Mouse (Mus musculus) heart, embryonic 11.5 days (tissue): ENCODE measurements around the gene Nabp1. TPM values are rescaled to one million over a fixed set of nuclear protein-coding genes. Genes with fewer than 3 reads are reported as not detected.

Source experiments
- ATAC-seq: fragments of 200-750 bp; cut with Nextera tagmentation; replicated peaks from 2 replicates; pipeline ENCODE4 v1.8.0; 2017; ENCODE audit warnings: moderate library complexity; ENCODE audit not compliant: insufficient number of reproducible peaks, low FRiP score, low TSS enrichment
- H3K27ac ChIP-seq: fragments of 300-500 bp; sonication (generic); 2 replicates; pipeline ENCODE4 v1.5.1; 2014; ENCODE audit warnings: mild to moderate bottlenecking, low read depth, low read length
- H3K27me3 ChIP-seq: fragments of 300-500 bp; sonication (generic); 2 replicates; pipeline ENCODE4 v1.6.1; 2014; ENCODE audit warnings: mild to moderate bottlenecking, low read length, mixed read lengths; ENCODE audit not compliant: control insufficient read depth, insufficient read depth
- H3K36me3 ChIP-seq: fragments of 300-500 bp; sonication (generic); 2 replicates; pipeline ENCODE4 v1.6.1; 2014; ENCODE audit warnings: mild to moderate bottlenecking, low read length, moderate library complexity, mixed read lengths; ENCODE audit not compliant: control insufficient read depth, insufficient read depth
- H3K4me1 ChIP-seq: fragments of 300-500 bp; sonication (generic); 2 replicates; pipeline ENCODE4 v1.6.1; 2014; ENCODE audit warnings: low read length; ENCODE audit not compliant: control insufficient read depth, insufficient read depth
- H3K4me2 ChIP-seq: fragments of 300-500 bp; sonication (generic); 2 replicates; pipeline ENCODE4 v1.6.1; 2014; ENCODE audit warnings: mild to moderate bottlenecking, moderate library complexity
- H3K4me3 ChIP-seq: fragments of 300-500 bp; sonication (generic); 2 replicates; pipeline ENCODE4 v1.5.1; 2014; ENCODE audit warnings: low read depth, low read length
- H3K9ac ChIP-seq: fragments of 300-500 bp; sonication (generic); 2 replicates; pipeline ENCODE4 v1.6.1; 2014; ENCODE audit warnings: mild to moderate bottlenecking, low read depth, low read length, moderate library complexity
- H3K9me3 ChIP-seq: fragments of 300-500 bp; sonication (generic); replicated peaks from 2 replicates; pipeline ENCODE4 v1.6.1; 2016; ENCODE audit warnings: low read length; ENCODE audit not compliant: control insufficient read depth
- WGBS: fragments of 180-500 bp; shearing (Covaris S2); extraction: QIAGEN DNeasy Blood & Tissue Kit; methylation state at CpG from one replicate; pipeline ENCODE4 v1.1.7; 2014; ENCODE audit not compliant: insufficient replicate concordance; 5-methylcytosine and 5-hydroxymethylcytosine counted together
- polyA plus RNA-seq: library from polyadenylated mRNA; unstranded; fragments of >200 nt; fragmentation: Nextera tagmentation; extraction: Ambion mirVana; gene quantifications from 2 replicates; pipeline ENCODE4 v1.2.1, GENCODE M21; 2014

Nabp1 gene
- polyA plus RNA-seq, result 14.0 and 15.9 TPM in 2 replicates

DNA sequence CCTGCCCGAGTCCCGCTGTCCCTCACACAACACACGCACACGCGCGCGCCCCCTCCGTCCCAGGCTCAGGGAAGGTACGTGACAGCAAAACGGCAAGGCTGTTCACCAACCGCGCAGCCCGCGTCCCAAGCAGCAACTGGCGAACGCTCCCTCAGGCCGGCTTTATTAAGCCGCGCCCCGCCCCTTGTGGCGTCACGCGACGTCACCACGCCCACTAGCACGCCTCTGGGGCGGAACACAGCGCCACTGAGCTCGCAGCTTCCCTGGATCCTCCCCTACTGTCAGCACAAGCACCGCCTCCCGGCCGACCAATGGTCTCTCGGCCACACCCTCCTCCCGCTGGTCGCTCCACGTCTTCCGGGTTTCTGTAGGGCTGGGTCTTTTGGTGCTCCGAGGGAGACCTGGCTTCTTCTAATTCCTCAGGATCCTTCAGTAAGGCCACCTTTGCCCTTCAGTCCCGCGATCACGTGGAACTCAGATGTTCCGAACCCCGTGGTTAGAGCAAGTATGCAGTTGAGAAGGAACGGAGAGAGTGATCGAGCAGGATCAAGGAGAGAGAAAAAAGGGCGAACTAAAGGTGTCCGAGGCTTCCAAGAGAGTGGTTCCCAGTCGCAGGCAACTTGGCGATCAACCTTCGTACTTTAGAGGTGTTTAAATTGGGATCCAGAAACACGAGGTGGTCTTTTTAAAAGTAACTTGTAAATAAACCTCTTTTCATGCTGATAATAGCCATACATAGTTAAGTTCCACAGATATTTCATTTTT lies at the start of gene Nabp1:
Nabp1 (minus strand) TSS at position 164 of the 765 bp plus-strand sequence.
- Histone ChIP-seq H3K4me1 (no peaks in the 10 kb centered on the region), H3K4me2 (peak within 1 kb of the TSS; percentile 96), H3K9me3 (no peaks in the 10 kb centered on the region), H3K4me3 (peak within 1 kb of the TSS; percentile 71), H3K36me3 (no peaks in the 10 kb centered on the region), H3K9ac (peak within 1 kb of the TSS; percentile 86), H3K27ac (peak within 1 kb of the TSS; percentile 81), H3K27me3 (no peaks in the 10 kb centered on the region)
- under 1% methylated on average over 51 of the region's 51 CpGs for WGBS
- peak; percentile 99 for ATAC-seq

DNA sequence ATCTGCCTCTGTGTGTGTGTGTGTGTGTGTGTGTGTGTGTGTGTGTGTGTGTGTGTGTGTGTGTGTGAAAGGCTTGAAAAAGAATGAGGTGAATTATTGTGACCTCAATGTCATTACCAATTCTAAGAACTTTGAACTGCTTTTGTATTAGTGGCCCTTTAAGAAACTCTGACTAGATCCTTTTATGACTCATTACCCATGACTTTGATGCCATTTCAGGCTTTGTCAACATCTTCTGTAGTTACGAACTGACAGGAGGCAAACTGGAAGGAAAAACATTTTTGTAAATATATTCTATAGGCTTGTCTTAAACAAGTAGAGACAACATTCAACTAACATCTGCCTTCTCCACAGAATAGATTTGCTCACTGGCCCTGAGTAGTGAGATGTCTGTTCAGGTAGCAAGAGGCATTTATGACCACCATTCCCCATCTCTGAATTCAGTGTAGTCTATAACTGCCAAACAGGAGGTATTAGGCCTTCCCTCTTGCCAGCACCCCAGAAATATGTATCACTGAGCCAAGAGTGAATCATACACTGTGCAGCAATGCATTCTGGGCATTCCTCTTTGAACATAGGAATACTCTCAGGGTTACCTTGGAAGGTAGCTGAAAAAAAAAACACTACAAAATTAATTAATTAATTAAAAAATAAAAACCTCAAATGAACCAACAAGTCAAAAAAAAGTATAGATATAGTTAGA lies 47.5 kb upstream of the Nabp1 start:
- H3K9ac ChIP-seq, result no peak overlapping the region
- H3K4me1 ChIP-seq, result peaks cover 7% of the 10 kb centered on the region
- WGBS, result 88% methylated on average over 1 of the region's 1 CpGs
- H3K4me2 ChIP-seq, result no peak overlapping the region
- no peaks in the 10 kb centered on the region for H3K36me3 ChIP-seq
- no peak for ATAC-seq
- no peak overlapping the region for H3K4me3 ChIP-seq
- no peaks in the 10 kb centered on the region for H3K9me3 ChIP-seq
- no peak overlapping the region for H3K27ac ChIP-seq
- no peaks in the 10 kb centered on the region for H3K27me3 ChIP-seq

DNA sequence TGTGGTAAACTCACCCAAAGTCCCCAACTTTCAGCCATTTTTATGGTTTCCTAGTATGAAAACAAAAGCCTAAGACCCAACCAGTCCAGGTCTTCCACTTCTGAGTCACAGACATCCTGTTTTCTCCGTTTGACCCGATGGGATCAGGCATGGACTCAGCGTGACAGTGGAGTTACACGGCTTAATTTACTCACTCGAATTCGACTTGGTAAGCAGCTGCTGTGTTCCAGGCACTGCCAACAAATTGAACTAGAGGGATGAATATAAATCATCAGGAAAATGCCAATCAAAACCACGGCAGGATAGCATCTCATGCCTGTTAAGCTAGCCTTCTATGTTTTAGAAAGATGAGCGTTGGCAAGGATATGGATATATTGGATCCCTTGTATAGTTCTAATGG lies 43.4 kb upstream of the Nabp1 start:
- WGBS, result 76% methylated on average over 8 of the region's 8 CpGs
- no peak overlapping the region for H3K4me2 ChIP-seq
- ATAC-seq, result no peak
- no peaks in the 10 kb centered on the region for H3K27me3 ChIP-seq
- no peak overlapping the region for H3K27ac ChIP-seq
- H3K4me3 ChIP-seq, result no peak overlapping the region
- no peaks in the 10 kb centered on the region for H3K9me3 ChIP-seq
- H3K36me3 ChIP-seq, result no peaks in the 10 kb centered on the region
- H3K4me1 ChIP-seq, result no peaks in the 10 kb centered on the region
- H3K9ac ChIP-seq, result no peak overlapping the region

DNA sequence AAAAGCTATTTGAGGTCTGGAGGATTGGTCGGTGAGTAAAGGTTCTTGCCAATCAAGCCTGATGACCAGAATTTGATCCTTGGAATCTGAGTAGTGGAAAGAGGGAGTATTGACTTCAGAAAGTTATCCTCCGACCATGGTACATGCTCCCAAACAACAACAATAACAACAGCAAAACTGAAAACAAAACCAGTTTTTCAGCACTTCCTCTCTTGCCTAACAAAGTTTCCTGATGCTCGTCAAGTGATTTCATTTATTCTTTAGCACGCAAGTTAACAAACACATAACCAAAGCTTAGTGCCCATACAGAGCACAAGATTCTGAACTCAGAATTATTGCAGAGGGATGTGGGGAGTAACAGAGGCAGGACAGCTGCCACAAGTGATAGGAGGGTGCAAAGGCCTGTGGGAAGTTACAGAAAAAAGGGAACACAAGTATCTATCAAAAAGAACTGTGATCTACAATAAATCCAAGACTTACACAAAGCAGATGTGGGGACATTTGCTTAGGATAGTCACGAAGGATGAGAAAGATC lies 42.1 kb upstream of the Nabp1 start:
- 71% methylated on average over 5 of the region's 5 CpGs for WGBS

DNA sequence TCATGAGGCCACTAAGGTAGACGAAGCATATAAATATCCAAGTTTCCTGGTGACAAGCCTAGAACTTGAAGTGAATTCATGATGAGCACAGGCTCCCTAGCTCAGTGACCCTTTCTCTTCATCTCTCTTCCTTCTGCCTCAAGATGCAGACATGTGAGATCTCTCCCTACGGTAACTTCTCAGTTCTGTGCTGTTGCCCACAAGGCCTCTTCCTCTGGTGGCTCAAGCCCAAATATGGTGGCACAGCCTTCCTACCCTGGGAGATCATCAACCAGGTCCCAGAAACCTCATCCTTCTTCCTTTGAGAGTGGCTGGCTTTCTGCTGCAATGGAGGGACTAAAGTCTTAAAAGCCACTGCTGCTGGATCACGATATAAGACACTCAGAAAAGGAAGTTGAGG lies 40.9 kb upstream of the Nabp1 start:
- Histone ChIP-seq H3K27ac (no peak overlapping the region), H3K4me3 (no peak overlapping the region), H3K36me3 (no peaks in the 10 kb centered on the region), H3K4me2 (no peak overlapping the region), H3K9me3 (no peaks in the 10 kb centered on the region), H3K27me3 (no peaks in the 10 kb centered on the region), H3K9ac (no peak overlapping the region), H3K4me1 (peaks cover 10% of the 10 kb centered on the region)
- no peak for ATAC-seq
- 80% methylated on average over 3 of the region's 3 CpGs for WGBS

More for the DNA sequence above, 42.1 kb upstream of the Nabp1 start:
- Histone ChIP-seq H3K4me3 (no peak overlapping the region), H3K4me1 (peaks cover 4% of the 10 kb centered on the region), H3K27me3 (no peaks in the 10 kb centered on the region), H3K9me3 (no peaks in the 10 kb centered on the region), H3K4me2 (no peak overlapping the region), H3K9ac (no peak overlapping the region), H3K36me3 (no peaks in the 10 kb centered on the region), H3K27ac (no peak overlapping the region)
- no peak for ATAC-seq

DNA sequence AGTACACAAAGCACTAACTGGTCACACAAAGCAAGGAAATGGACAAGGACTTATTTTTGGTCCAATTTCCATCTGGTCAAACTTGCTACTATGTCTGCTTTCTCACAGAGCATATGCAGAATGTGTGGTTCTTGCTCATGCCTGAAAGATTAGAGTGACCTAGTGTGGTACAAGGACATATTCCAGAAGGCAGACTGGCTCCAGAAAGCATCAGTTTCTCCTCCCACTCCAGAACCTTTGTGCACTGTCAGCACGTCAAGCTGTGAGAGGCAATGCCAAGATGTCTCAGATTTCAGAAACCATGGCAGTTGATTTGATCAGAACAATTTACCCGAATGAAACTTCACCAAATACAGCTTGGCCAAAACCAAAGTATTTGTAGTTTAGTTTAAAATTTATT lies 37.4 kb upstream of the Nabp1 start:
- 45% methylated on average over 2 of the region's 2 CpGs for WGBS
- no peaks in the 10 kb centered on the region for H3K36me3 ChIP-seq

DNA sequence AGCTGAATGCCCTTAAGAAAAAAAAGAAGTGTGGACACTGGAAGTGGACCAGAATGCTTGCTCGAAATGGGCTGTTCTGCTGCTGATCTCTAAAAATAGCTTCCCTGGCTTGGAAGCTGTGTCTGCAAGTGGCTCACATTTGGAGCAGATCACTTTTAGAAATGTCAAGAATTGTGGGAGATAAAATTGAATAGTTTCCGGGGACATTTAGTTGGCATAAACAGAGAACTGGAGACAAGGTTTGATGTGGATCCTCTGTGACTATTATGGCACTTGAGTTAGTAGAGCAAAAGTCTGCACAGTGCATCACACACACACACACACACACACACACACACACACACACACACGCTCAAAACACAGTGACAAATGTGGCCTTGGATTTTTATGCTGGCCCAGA lies 36.8 kb upstream of the Nabp1 start:
- 45% methylated on average over 3 of the region's 3 CpGs for WGBS
- H3K27ac ChIP-seq, result peak overlapping the region; percentile 54
- ATAC-seq, result no peak

More for the DNA sequence above, 37.4 kb upstream of the Nabp1 start:
- peak overlapping the region; percentile 54 for H3K27ac ChIP-seq
- no peak overlapping the region for H3K9ac ChIP-seq
- H3K4me2 ChIP-seq, result no peak overlapping the region
- H3K27me3 ChIP-seq, result no peaks in the 10 kb centered on the region
- ATAC-seq, result no peak
- no peaks in the 10 kb centered on the region for H3K9me3 ChIP-seq
- H3K4me3 ChIP-seq, result no peak overlapping the region
- H3K4me1 ChIP-seq, result peaks cover 10% of the 10 kb centered on the region

DNA sequence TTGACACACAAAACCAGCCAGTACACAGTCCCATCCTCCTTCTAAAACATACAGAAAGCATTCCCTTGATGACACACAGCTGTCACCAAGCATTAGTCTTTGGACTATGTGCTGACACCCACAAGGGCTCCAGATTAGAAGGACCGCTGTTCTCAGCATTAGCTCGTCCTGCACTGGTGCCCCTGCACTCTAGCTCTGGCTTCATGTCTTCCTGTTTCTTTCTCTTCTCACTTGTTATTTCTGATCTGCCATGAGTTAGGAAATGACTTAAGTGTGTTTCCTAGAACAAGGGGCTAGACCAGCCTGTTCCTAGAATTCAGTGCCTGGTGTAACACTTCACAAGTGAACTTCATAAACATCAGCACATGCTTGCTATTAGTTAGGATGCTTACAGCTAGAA lies 36.2 kb upstream of the Nabp1 start:
- Histone ChIP-seq H3K4me1 (peaks cover 16% of the 10 kb centered on the region), H3K9ac (no peak overlapping the region), H3K4me3 (no peak overlapping the region), H3K27ac (peak overlapping the region; percentile 54), H3K36me3 (no peaks in the 10 kb centered on the region), H3K9me3 (no peaks in the 10 kb centered on the region), H3K27me3 (no peaks in the 10 kb centered on the region), H3K4me2 (no peak overlapping the region)
- WGBS, result 30% methylated on average over 2 of the region's 2 CpGs
- ATAC-seq, result no peak

More for the DNA sequence above, 36.8 kb upstream of the Nabp1 start:
- Histone ChIP-seq H3K36me3 (no peaks in the 10 kb centered on the region), H3K27me3 (no peaks in the 10 kb centered on the region), H3K4me1 (peaks cover 10% of the 10 kb centered on the region), H3K9me3 (no peaks in the 10 kb centered on the region), H3K4me2 (no peak overlapping the region), H3K9ac (no peak overlapping the region), H3K4me3 (no peak overlapping the region)
